Mouse (Mus musculus): ENCODE measurements around the gene Hydin.

DNA sequence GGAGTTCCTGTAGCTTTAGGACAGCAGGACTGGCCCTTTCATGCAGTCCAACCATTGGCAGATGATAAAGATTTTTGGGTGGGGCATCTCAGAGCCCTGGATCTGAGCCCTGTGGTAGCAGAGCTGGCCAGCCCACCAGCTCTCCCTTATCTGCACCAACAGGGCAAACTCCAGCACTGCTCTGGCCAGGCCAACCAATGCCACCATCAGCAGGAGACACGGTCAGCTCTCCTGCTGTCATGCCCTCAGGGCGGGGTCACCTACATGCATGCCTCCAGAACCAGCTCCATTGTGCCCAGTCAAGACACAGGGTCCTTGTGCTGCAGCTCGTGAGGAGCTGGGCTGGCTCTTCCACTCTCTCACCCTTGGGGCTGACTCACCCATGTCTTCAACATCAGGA, 349.0 kb downstream of the Hydin start:
- TF ChIP-seq CTCF (conservative IDR thresholded peaks at IDR 0.05; ENCODE audit: insufficient read depth, insufficient read length, low read depth, low read length) = no peak
- TF ChIP-seq POLR2A (IDR thresholded peaks at IDR 0.05; ENCODE audit: low read depth, low read length) = no peak
